Mouse (Mus musculus) stomach, embryonic 14.5 days (tissue): Measurements from ENCODE around the gene Lsm10. TPM values are rescaled to one million over a fixed set of nuclear protein-coding genes. Genes with fewer than 3 reads are reported as not detected.
A peak's percentile ranks its signal among the peaks of the same experiment; 100 is the strongest.

Source experiments
- ATAC-seq: fragments of 200-750 bp; cut with Nextera tagmentation; 2 replicates; pipeline ENCODE4 v1.8.0; 2017; ENCODE audit warnings: low read depth, moderate TSS enrichment; ENCODE audit not compliant: insufficient number of reproducible peaks, insufficient read depth, low FRiP score
- H3K27ac ChIP-seq: fragments of 300-500 bp; sonication (generic); 2 replicates; pipeline ENCODE4 v1.5.1; 2014; ENCODE audit warnings: mild to moderate bottlenecking, low read length, moderate library complexity, mixed read lengths
- H3K27me3 ChIP-seq: fragments of 300-500 bp; sonication (generic); 2 replicates; pipeline ENCODE4 v1.6.1; 2014; ENCODE audit warnings: low read length, control low read depth, mixed read lengths; ENCODE audit not compliant: control insufficient read depth, insufficient read depth
- H3K36me3 ChIP-seq: fragments of 300-500 bp; sonication (generic); 2 replicates; pipeline ENCODE4 v1.6.1; 2014; ENCODE audit warnings: mild to moderate bottlenecking, control low read depth, low read length, moderate library complexity, mixed read lengths; ENCODE audit not compliant: control insufficient read depth, insufficient read depth
- H3K4me1 ChIP-seq: fragments of 300-500 bp; sonication (generic); 2 replicates; pipeline ENCODE4 v1.6.1; 2014; ENCODE audit warnings: low read length, control low read depth, mixed read lengths; ENCODE audit not compliant: control insufficient read depth, insufficient read depth
- H3K4me2 ChIP-seq: fragments of 300-500 bp; sonication (generic); replicated peaks from 2 replicates; pipeline ENCODE4 v1.6.1; 2014; ENCODE audit warnings: low read depth, low read length, control low read depth
- H3K4me3 ChIP-seq: fragments of 300-500 bp; sonication (generic); 2 replicates; pipeline ENCODE4 v1.5.1; 2014; ENCODE audit warnings: low read depth, low read length, control low read depth
- H3K9ac ChIP-seq: fragments of 300-500 bp; sonication (generic); replicated peaks from 2 replicates; pipeline ENCODE4 v1.6.1; 2014; ENCODE audit warnings: low read depth, mild to moderate bottlenecking, control low read depth, low read length, moderate library complexity, mixed read lengths
- H3K9me3 ChIP-seq: fragments of 300-500 bp; sonication (generic); 2 replicates; pipeline ENCODE4 v1.6.1; 2016; ENCODE audit warnings: low read depth, low read length, control low read depth; ENCODE audit not compliant: control insufficient read depth
- WGBS: fragments of 180-500 bp; shearing (Covaris S2); extraction: QIAGEN DNeasy Blood & Tissue Kit; methylation state at CpG from one replicate; pipeline ENCODE4 v1.1.7; 2014; 5-methylcytosine and 5-hydroxymethylcytosine counted together
- polyA plus RNA-seq: library from polyadenylated mRNA; unstranded; fragments of >200 nt; fragmentation: Nextera tagmentation; extraction: Ambion mirVana; gene quantifications from 2 replicates; pipeline ENCODE4 v1.2.1, GENCODE M21; 2014

The Lsm10 gene
- polyA plus RNA-seq, 1 experiment from 2014 or later = 57.5 TPM

GRCm38 (mm10) chr4:126065241-126065640 is 31.2 kb upstream of the Lsm10 start:
- H3K4me2 ChIP-seq = no peak overlapping the region
- no peaks in the 10 kb centered on the region for H3K36me3 ChIP-seq
- H3K9me3 ChIP-seq = no peaks in the 10 kb centered on the region
- H3K27ac ChIP-seq = no peak overlapping the region
- no peak overlapping the region for H3K9ac ChIP-seq
- no peak for ATAC-seq
- H3K4me3 ChIP-seq = no peak overlapping the region
- H3K27me3 ChIP-seq = no peaks in the 10 kb centered on the region
- no peaks in the 10 kb centered on the region for H3K4me1 ChIP-seq
- WGBS = 82% methylated on average over 7 of the region's 7 CpGs

GRCm38 (mm10) chr4:126067401-126068077 is 28.9 kb upstream of the Lsm10 start:
- WGBS = 76% methylated on average over 15 of the region's 15 CpGs
- no peak overlapping the region for H3K27ac ChIP-seq

GRCm38 (mm10) chr4:126068842-126069241 is 27.6 kb upstream of the Lsm10 start:
- Histone ChIP-seq H3K27ac (no peak overlapping the region), H3K9ac (no peak overlapping the region), H3K4me3 (no peak overlapping the region), H3K9me3 (no peaks in the 10 kb centered on the region), H3K36me3 (no peaks in the 10 kb centered on the region), H3K27me3 (no peaks in the 10 kb centered on the region), H3K4me2 (no peak overlapping the region), H3K4me1 (no peaks in the 10 kb centered on the region)
- WGBS = 87% methylated on average over 6 of the region's 6 CpGs
- ATAC-seq = no peak

More at GRCm38 (mm10) chr4:126067401-126068077, 28.9 kb upstream of the Lsm10 start:
- H3K4me2 ChIP-seq = no peak overlapping the region
- H3K9me3 ChIP-seq = no peaks in the 10 kb centered on the region
- no peaks in the 10 kb centered on the region for H3K4me1 ChIP-seq
- no peak for ATAC-seq
- H3K4me3 ChIP-seq = no peak overlapping the region
- H3K36me3 ChIP-seq = no peaks in the 10 kb centered on the region
- no peaks in the 10 kb centered on the region for H3K27me3 ChIP-seq
- H3K9ac ChIP-seq = no peak overlapping the region

- no peaks in the 10 kb centered on the region for H3K4me1 ChIP-seq
- WGBS = 76% methylated on average over 6 of the region's 6 CpGs
- no peak overlapping the region for H3K9ac ChIP-seq
- H3K9me3 ChIP-seq = no peaks in the 10 kb centered on the region
- no peak overlapping the region for H3K4me3 ChIP-seq
- no peak for ATAC-seq
- H3K36me3 ChIP-seq = no peaks in the 10 kb centered on the region
- H3K4me2 ChIP-seq = no peak overlapping the region
- no peaks in the 10 kb centered on the region for H3K27me3 ChIP-seq
- no peak overlapping the region for H3K27ac ChIP-seq
These were observed 18.6 kb upstream of the Lsm10 start for GRCm38 (mm10) chr4:126077833-126078232.

- no peaks in the 10 kb centered on the region for H3K27me3 ChIP-seq
- H3K4me1 ChIP-seq = no peaks in the 10 kb centered on the region
- no peak overlapping the region for H3K27ac ChIP-seq
- no peaks in the 10 kb centered on the region for H3K9me3 ChIP-seq
- H3K4me3 ChIP-seq = no peak overlapping the region
- no peak for ATAC-seq
- 73% methylated on average over 4 of the region's 4 CpGs for WGBS
- no peak overlapping the region for H3K4me2 ChIP-seq
- no peak overlapping the region for H3K9ac ChIP-seq
- H3K36me3 ChIP-seq = no peaks in the 10 kb centered on the region
These were observed 17.2 kb upstream of the Lsm10 start for GRCm38 (mm10) chr4:126079266-126079665.

- Histone ChIP-seq H3K4me3 (no peak overlapping the region), H3K9me3 (no peaks in the 10 kb centered on the region), H3K4me1 (no peaks in the 10 kb centered on the region), H3K36me3 (no peaks in the 10 kb centered on the region), H3K4me2 (no peak overlapping the region), H3K9ac (no peak overlapping the region), H3K27me3 (no peaks in the 10 kb centered on the region), H3K27ac (no peak overlapping the region)
- no peak for ATAC-seq
- 94% methylated on average over 1 of the region's 1 CpGs for WGBS
These were observed 14.8 kb upstream of the Lsm10 start for GRCm38 (mm10) chr4:126081601-126082000.

- no peak for ATAC-seq
- Histone ChIP-seq H3K4me1 (no peaks in the 10 kb centered on the region), H3K4me3 (no peak overlapping the region), H3K36me3 (no peaks in the 10 kb centered on the region), H3K4me2 (no peak overlapping the region), H3K27me3 (no peaks in the 10 kb centered on the region), H3K27ac (no peak overlapping the region), H3K9ac (no peak overlapping the region), H3K9me3 (no peaks in the 10 kb centered on the region)
- WGBS = 90% methylated on average over 9 of the region's 9 CpGs
These were observed 13.4 kb upstream of the Lsm10 start for GRCm38 (mm10) chr4:126083021-126083420.

GRCm38 (mm10) chr4:126084382-126084781 is 12.0 kb upstream of the Lsm10 start:
- Histone ChIP-seq H3K27me3 (no peaks in the 10 kb centered on the region), H3K27ac (no peak overlapping the region), H3K9me3 (no peaks in the 10 kb centered on the region), H3K36me3 (no peaks in the 10 kb centered on the region), H3K4me3 (no peak overlapping the region), H3K4me2 (no peak overlapping the region), H3K9ac (no peak overlapping the region), H3K4me1 (no peaks in the 10 kb centered on the region)
- ATAC-seq = no peak
- WGBS = 69% methylated on average over 8 of the region's 8 CpGs

- H3K4me3 ChIP-seq = no peak overlapping the region
- no peak overlapping the region for H3K27ac ChIP-seq
- peak; percentile 80; the same call in 1 of the 2 replicates for ATAC-seq
- H3K9me3 ChIP-seq = no peaks in the 10 kb centered on the region
- H3K36me3 ChIP-seq = no peaks in the 10 kb centered on the region
- H3K27me3 ChIP-seq = no peaks in the 10 kb centered on the region
- WGBS = 32% methylated on average over 7 of the region's 7 CpGs
- H3K4me1 ChIP-seq = no peaks in the 10 kb centered on the region
- H3K4me2 ChIP-seq = no peak overlapping the region
- H3K9ac ChIP-seq = no peak overlapping the region
These were observed 10.3 kb upstream of the Lsm10 start for GRCm38 (mm10) chr4:126085996-126086576.
